Mouse (Mus musculus) testis, adult 2 months (tissue): Measurements from ENCODE around the gene Fhit. TPM values are rescaled to one million over a fixed set of nuclear protein-coding genes. Genes with fewer than 3 reads are reported as not detected.

Experiments used
- H3K27ac ChIP-seq: fragments of 200-500 bp; 2 replicates; pipeline ENCODE4 v1.5.1; 2012; ENCODE audit warnings: low read depth, low read length; ENCODE audit not compliant: control insufficient read depth, insufficient read depth
- H3K27me3 ChIP-seq: fragments of 200-500 bp; 2 replicates; pipeline ENCODE4 v1.6.1; 2012; ENCODE audit warnings: mild to moderate bottlenecking, low read length, moderate library complexity; ENCODE audit not compliant: control insufficient read depth, insufficient read depth
- H3K36me3 ChIP-seq: fragments of 200-500 bp; 2 replicates; pipeline ENCODE4 v1.6.1; 2012; ENCODE audit warnings: mild to moderate bottlenecking, low read length; ENCODE audit not compliant: control insufficient read depth, insufficient read depth
- H3K4me1 ChIP-seq: fragments of 200-500 bp; 2 replicates; pipeline ENCODE4 v1.6.1; 2012; ENCODE audit warnings: low read length; ENCODE audit not compliant: control insufficient read depth, insufficient read depth
- H3K4me3 ChIP-seq: fragments of 200-500 bp; 2 replicates; pipeline ENCODE4 v1.5.1; 2012; ENCODE audit warnings: low read depth, mild to moderate bottlenecking, low read length, moderate library complexity, mixed read lengths; ENCODE audit not compliant: control insufficient read depth
- CTCF ChIP-seq: fragments of 200-500 bp; IDR thresholded peaks from 2 replicates; pipeline ENCODE4 v1.5.1; 2012; ENCODE audit warnings: low read depth, mild to moderate bottlenecking, inconsistent platforms, low read length, moderate library complexity; ENCODE audit not compliant: control insufficient read depth, insufficient read depth, insufficient replicate concordance
- POLR2A ChIP-seq: fragments of 200-500 bp; IDR thresholded peaks from 2 replicates; pipeline ENCODE4 v1.6.1; 2012; ENCODE audit warnings: low read depth, mild to moderate bottlenecking, inconsistent platforms, low read length, moderate library complexity; ENCODE audit not compliant: control insufficient read depth
- polyA plus RNA-seq: library from polyadenylated mRNA; depleted of rRNA; stranded (reverse); fragments of >200 nt; gene quantifications from 2 replicates; pipeline ENCODE4 v1.2.3, GENCODE M21; 2012

Gene Fhit
- polyA plus RNA-seq, 1 experiment: 2.0 TPM

DNA sequence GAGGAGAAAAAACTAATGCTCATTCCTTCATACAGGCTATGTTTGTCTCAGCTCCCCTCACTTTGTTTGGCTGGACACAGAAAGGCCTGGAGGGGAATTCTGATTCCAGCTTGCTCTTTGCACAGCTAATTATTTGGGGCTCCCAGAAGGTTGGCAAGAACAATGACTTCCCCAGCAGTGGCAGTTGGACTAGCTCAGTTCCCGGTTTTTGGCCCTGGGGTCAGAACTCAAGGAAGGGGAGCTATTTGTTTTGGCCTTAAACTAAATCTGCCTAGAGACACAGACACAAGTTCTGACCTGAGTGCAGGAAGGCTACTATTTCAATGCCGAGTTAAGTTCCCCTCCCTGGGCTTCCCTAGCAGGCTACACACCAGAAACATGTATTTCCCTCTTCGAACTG lies 506.0 kb downstream of the Fhit start:
- TF ChIP-seq CTCF (no peak), POLR2A (no peak)
- H3K36me3 ChIP-seq: no peaks in the 10 kb centered on the region
- no peak overlapping the region for H3K27ac ChIP-seq
- no peak overlapping the region for H3K4me3 ChIP-seq
- no peaks in the 10 kb centered on the region for H3K4me1 ChIP-seq
- no peaks in the 10 kb centered on the region for H3K27me3 ChIP-seq

- Histone ChIP-seq H3K27ac (no peak overlapping the region), H3K36me3 (no peaks in the 10 kb centered on the region), H3K4me1 (no peaks in the 10 kb centered on the region), H3K4me3 (no peak overlapping the region), H3K27me3 (no peaks in the 10 kb centered on the region)
- TF ChIP-seq CTCF (no peak), POLR2A (no peak)
Observed at GRCm38 (mm10) chr14:10647832-10648231, 514.0 kb downstream of the Fhit start.

DNA sequence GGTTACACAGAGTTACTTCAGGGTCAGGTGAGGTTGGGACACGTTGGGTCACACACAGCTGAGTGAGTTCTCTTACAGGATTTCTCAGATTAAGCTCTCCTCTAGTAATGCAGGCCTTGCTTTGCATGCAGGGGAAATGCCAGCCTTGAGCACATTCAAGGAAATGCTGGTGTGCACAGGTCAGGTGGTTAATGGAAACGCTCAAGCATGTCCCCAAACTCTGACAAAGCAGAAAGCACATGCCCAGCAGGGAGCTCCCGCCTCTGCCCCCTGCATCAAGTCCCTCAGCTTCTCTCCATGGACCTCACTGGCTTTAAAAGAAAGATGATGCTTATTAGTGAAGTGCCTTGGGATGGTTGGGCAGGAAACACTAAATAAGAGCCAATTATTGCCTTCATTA lies 530.1 kb downstream of the Fhit start:
- Histone ChIP-seq H3K27ac (no peak overlapping the region), H3K36me3 (no peaks in the 10 kb centered on the region)
- TF ChIP-seq POLR2A (no peak), CTCF (no peak)

GRCm38 (mm10) chr14:10630831-10631360 lies 530.9 kb downstream of the Fhit start:
- Histone ChIP-seq H3K4me3 (no peak overlapping the region), H3K27me3 (no peaks in the 10 kb centered on the region), H3K27ac (no peak overlapping the region), H3K36me3 (no peaks in the 10 kb centered on the region), H3K4me1 (no peaks in the 10 kb centered on the region)
- TF ChIP-seq CTCF (no peak), POLR2A (no peak)

More for the DNA sequence above, 530.1 kb downstream of the Fhit start:
- H3K4me1 ChIP-seq: no peaks in the 10 kb centered on the region
- no peaks in the 10 kb centered on the region for H3K27me3 ChIP-seq
- H3K4me3 ChIP-seq: no peak overlapping the region

DNA sequence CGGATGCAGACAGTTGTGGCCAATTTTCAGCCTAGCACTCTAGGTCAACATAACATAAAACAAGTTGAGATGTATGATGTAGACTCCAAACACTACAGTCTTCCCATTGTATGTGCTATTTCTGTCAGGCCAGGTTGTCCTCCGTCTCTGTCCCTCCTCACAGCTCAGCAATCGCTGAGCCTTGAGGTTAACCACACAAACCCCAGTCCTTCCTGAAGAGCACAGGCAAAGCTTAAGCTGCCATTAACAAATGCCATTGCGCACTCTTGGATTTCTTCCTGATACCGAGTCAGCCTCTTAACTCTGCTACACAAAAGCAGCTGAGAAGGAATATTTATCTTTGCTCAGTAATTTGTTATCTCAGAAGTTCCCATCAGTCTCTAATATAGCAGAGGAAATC lies 568.4 kb downstream of the Fhit start:
- H3K4me1 ChIP-seq: no peaks in the 10 kb centered on the region
- no peak overlapping the region for H3K27ac ChIP-seq
- no peak overlapping the region for H3K4me3 ChIP-seq
- no peaks in the 10 kb centered on the region for H3K36me3 ChIP-seq
- no peak for TF ChIP-seq POLR2A
- TF ChIP-seq CTCF: no peak
- no peaks in the 10 kb centered on the region for H3K27me3 ChIP-seq

GRCm38 (mm10) chr14:10568937-10569552 lies 592.8 kb downstream of the Fhit start:
- Histone ChIP-seq H3K36me3 (no peaks in the 10 kb centered on the region), H3K27ac (no peak overlapping the region), H3K4me1 (no peaks in the 10 kb centered on the region), H3K27me3 (no peaks in the 10 kb centered on the region), H3K4me3 (no peak overlapping the region)
- no peak for TF ChIP-seq CTCF
- no peak for TF ChIP-seq POLR2A

GRCm38 (mm10) chr14:10567771-10568170 lies 594.1 kb downstream of the Fhit start:
- Histone ChIP-seq H3K4me1 (no peaks in the 10 kb centered on the region), H3K4me3 (no peak overlapping the region), H3K36me3 (no peaks in the 10 kb centered on the region), H3K27me3 (no peaks in the 10 kb centered on the region), H3K27ac (no peak overlapping the region)
- TF ChIP-seq CTCF: no peak
- no peak for TF ChIP-seq POLR2A

- TF ChIP-seq POLR2A: no peak
- TF ChIP-seq CTCF: no peak
- Histone ChIP-seq H3K4me1 (no peaks in the 10 kb centered on the region), H3K36me3 (no peaks in the 10 kb centered on the region), H3K27me3 (no peaks in the 10 kb centered on the region), H3K27ac (no peak overlapping the region), H3K4me3 (no peak overlapping the region)
Observed at GRCm38 (mm10) chr14:10554755-10555154, 607.1 kb downstream of the Fhit start.
